In genomic region chr16:4418776-4419545, GRCm38 (mm10) we compare ENCODE assay signal across 8 mouse cellular contexts. TPM values are rescaled to one million over a fixed set of nuclear protein-coding genes. Genes with fewer than 3 reads are reported as not detected.
DNase-seq lines count a peak whose midpoint lies in the region; ATAC-seq and TF ChIP-seq lines count a peak whose summit lies in the region.

No protein-coding gene starts in this region.

- H3K4me1 ChIP-seq in heart, embryonic 12.5 days (replicated peaks) = peaks cover 17% of the 10 kb centered on the region
- peaks cover 27% of the 10 kb centered on the region for H3K4me1 ChIP-seq in limb, embryonic 10.5 days
- peaks cover 48% of the 10 kb centered on the region for H3K4me1 ChIP-seq in midbrain, embryonic 16.5 days (ENCODE audit: control insufficient read depth, insufficient read depth, low read length)

- intact Hi-C loops in left cerebral cortex, postnatal 14 days (cut with DNase I) = loop anchor here (5.0 kb wide), 2 partner anchors 38 to 53 kb away; no protein-coding TSS in a partner anchor

- H3K4me2 ChIP-seq in heart, embryonic 12.5 days = peak overlapping the region; percentile 90
- H3K4me2 ChIP-seq in midbrain, embryonic 16.5 days (ENCODE audit: low read length) = peak overlapping the region; percentile 94

- ATAC-seq in heart, embryonic 12.5 days (ENCODE audit: insufficient number of reproducible peaks, low FRiP score) = 0 out of 2 replicates have a peak, but pooled peaks have one; percentile 17
- peak; percentile 18 for ATAC-seq in midbrain, embryonic 16.5 days
- ATAC-seq in megakaryocyte-erythroid progenitor cell, adult 5-6 weeks (replicated peaks; ENCODE audit: low FRiP score, low TSS enrichment, poor library complexity, severe bottlenecking) = no peak
- no peak for ATAC-seq in monocyte, adult 5-6 weeks (replicated peaks; ENCODE audit: insufficient number of reproducible peaks, low FRiP score, low TSS enrichment, poor library complexity, severe bottlenecking)

- no peaks in the 10 kb centered on the region for H3K36me3 ChIP-seq in heart, embryonic 12.5 days
- H3K36me3 ChIP-seq in limb, embryonic 10.5 days = no peaks in the 10 kb centered on the region
- H3K36me3 ChIP-seq in midbrain, embryonic 16.5 days (ENCODE audit: control insufficient read depth, insufficient read depth, low read length) = no peaks in the 10 kb centered on the region

- H3K27ac ChIP-seq in heart, embryonic 12.5 days (ENCODE audit: poor library complexity, severe bottlenecking) = no peak overlapping the region
- peak overlapping the region; percentile 83 for H3K27ac ChIP-seq in limb, embryonic 10.5 days
- H3K27ac ChIP-seq in midbrain, embryonic 16.5 days (ENCODE audit: low read length) = peak overlapping the region; percentile 86

- peak; percentile 25 to 32 for DNase-seq in left cerebral cortex, adult 18-20 months (ENCODE audit: low spot score in 2 of 2)
- no peak for DNase-seq in left cerebral cortex, postnatal 14 days (ENCODE audit: low spot score in 2 of 2)
- DNase-seq in brain, embryonic 14.5 days (ENCODE audit: low read depth) = peak; percentile 45
- DNase-seq in limb, embryonic 10.5 days (ENCODE audit: low spot score) = peak; percentile 59

- WGBS in heart, embryonic 12.5 days = 5% methylated on average over 32 of the region's 32 CpGs
- 12% methylated on average over 32 of the region's 32 CpGs for WGBS in limb, embryonic 10.5 days
- WGBS in midbrain, embryonic 16.5 days = 13% methylated on average over 32 of the region's 32 CpGs

- peaks cover 44% of the 10 kb centered on the region for H3K27me3 ChIP-seq in heart, embryonic 12.5 days (replicated peaks)
- H3K27me3 ChIP-seq in limb, embryonic 10.5 days (ENCODE audit: low read depth, poor library complexity, severe bottlenecking) = peaks cover 52% of the 10 kb centered on the region
- H3K27me3 ChIP-seq in midbrain, embryonic 16.5 days (ENCODE audit: control insufficient read depth, insufficient read depth, low read depth, low read length) = no peaks in the 10 kb centered on the region

- no peaks in the 10 kb centered on the region for H3K9me3 ChIP-seq in heart, embryonic 12.5 days (replicated peaks)
- H3K9me3 ChIP-seq in limb, embryonic 10.5 days (replicated peaks) = no peaks in the 10 kb centered on the region
- no peaks in the 10 kb centered on the region for H3K9me3 ChIP-seq in midbrain, embryonic 16.5 days (replicated peaks; ENCODE audit: control insufficient read depth, low read length, poor library complexity, severe bottlenecking)

- TF ChIP-seq CTCF in brain, embryonic 14.5 days (IDR thresholded peaks at IDR 0.05; ENCODE audit: borderline replicate concordance, extremely low read depth, insufficient read depth, insufficient read length) = no peak

- no peak for TF ChIP-seq POLR2A in brain, embryonic 14.5 days (IDR thresholded peaks at IDR 0.05; ENCODE audit: borderline replicate concordance, extremely low read depth, insufficient read depth, insufficient read length, poor library complexity, severe bottlenecking)

- H3K9ac ChIP-seq in heart, embryonic 12.5 days = peak overlapping the region; percentile 78
- H3K9ac ChIP-seq in midbrain, embryonic 16.5 days (ENCODE audit: low read depth, low read length) = peak overlapping the region; percentile 92

- H3K4me3 ChIP-seq in heart, embryonic 12.5 days = peak overlapping the region; percentile 68
- peak overlapping the region; percentile 80 for H3K4me3 ChIP-seq in limb, embryonic 10.5 days
- peak overlapping the region; percentile 86 for H3K4me3 ChIP-seq in midbrain, embryonic 16.5 days (ENCODE audit: low read depth, low read length)

RNA-seq across cellular contexts. Expression of gene Adcy9, which starts 1.3 kb away (rescaled TPM):
- 10 to 100 TPM; 67.3 to 74.0 TPM for total RNA-seq in left cerebral cortex, adult 18-20 months (2021)
- total RNA-seq in left cerebral cortex, postnatal 14 days (2021) = 10 to 100 TPM; 50.1 to 57.1 TPM
- polyA plus RNA-seq in brain, embryonic 14.5 days (2012; rRNA removed) = 6.0 and 8.6 TPM in 2 replicates
- polyA plus RNA-seq in heart, embryonic 12.5 days (2016; fragmentation: Nextera tagmentation; extraction: Ambion mirVana) = 0.88 and 1.4 TPM in 2 replicates
- 0.26 and 0.41 TPM in 2 replicates for polyA plus RNA-seq in limb, embryonic 10.5 days (2016; fragmentation: Nextera tagmentation; extraction: Ambion mirVana)
- 4.0 and 4.3 TPM in 2 replicates for polyA plus RNA-seq in midbrain, embryonic 16.5 days (2015; fragmentation: Nextera tagmentation; extraction: Ambion mirVana)
- 3.3 and 7.0 TPM in 2 replicates for total RNA-seq in megakaryocyte-erythroid progenitor cell, adult 5-6 weeks (2014; fragmentation: Nextera tagmentation)
- total RNA-seq in megakaryocyte-erythroid progenitor cell, adult 5-6 weeks (2017) = 4.7 and 6.5 TPM in 2 replicates
- 2.7 to 3.6 TPM (median 2.8 TPM) in 3 replicates for total RNA-seq in monocyte, adult 5-6 weeks (2017)

Comparison
In these comparisons a context has a peak if more than half of its experiments do, and no peak if none do; other contexts are left out.
1. DNase-seq: peak in left cerebral cortex, adult 18-20 months (2 of 2), brain, embryonic 14.5 days (single experiment) and limb, embryonic 10.5 days (single experiment); none in left cerebral cortex, postnatal 14 days (0 of 2).
2. ATAC-seq: peak in heart, embryonic 12.5 days (single experiment) and midbrain, embryonic 16.5 days (single experiment); none in megakaryocyte-erythroid progenitor cell, adult 5-6 weeks (single experiment) and monocyte, adult 5-6 weeks (single experiment).
3. RNA of gene Adcy9, which starts 1.3 kb away (total RNA-seq): 67.3 to 74.0 TPM in left cerebral cortex, adult 18-20 months and 50.1 to 57.1 TPM in left cerebral cortex, postnatal 14 days; 3.3 to 7.0 TPM in megakaryocyte-erythroid progenitor cell, adult 5-6 weeks and 2.7 to 3.6 TPM in monocyte, adult 5-6 weeks; every median in the first group is over 4 times any median in the second.
4. Peak in every context shown above with its lines, with median percentiles within 50 percentile points of each other: H3K4me3 ChIP-seq.